Mouse (Mus musculus) liver, postnatal 0 days (tissue): ENCODE measurements around the gene Anln. TPM values are rescaled to one million over a fixed set of nuclear protein-coding genes. Genes with fewer than 3 reads are reported as not detected.
"Not testable (repeated sequence)": the region's sequence is repeated elsewhere in the genome, so short reads cannot be mapped to it uniquely, and the experiment has no call there.

Experiments used
- ATAC-seq: fragments of 200-750 bp; cut with Nextera tagmentation; 2 replicates; pipeline ENCODE4 v1.8.0; 2017; ENCODE audit warnings: mild to moderate bottlenecking, moderate library complexity
- DNase-seq: peaks from one replicate; pipeline ENCODE4 v3.0.0-alpha.2; 2016
- H3K27ac ChIP-seq: fragments of 300-500 bp; sonication (generic); 2 replicates; pipeline ENCODE4 v1.5.1; 2014; ENCODE audit warnings: antibody characterized with exemption, moderate library complexity, mild to moderate bottlenecking, low read depth
- H3K27me3 ChIP-seq: fragments of 300-500 bp; sonication (generic); 2 replicates; pipeline ENCODE4 v1.6.1; 2014; ENCODE audit warnings: low read length, control low read depth, mixed read lengths; ENCODE audit not compliant: insufficient read depth
- H3K36me3 ChIP-seq: fragments of 300-500 bp; sonication (generic); replicated peaks from 2 replicates; pipeline ENCODE4 v1.6.1; 2014; ENCODE audit warnings: mild to moderate bottlenecking, control low read depth, low read length, moderate library complexity, mixed read lengths; ENCODE audit not compliant: insufficient read depth
- H3K4me1 ChIP-seq: fragments of 300-500 bp; sonication (generic); 2 replicates; pipeline ENCODE4 v1.6.1; 2014; ENCODE audit warnings: antibody characterized with exemption, mild to moderate bottlenecking, control low read depth; ENCODE audit not compliant: insufficient read depth
- H3K4me2 ChIP-seq: fragments of 300-500 bp; sonication (generic); 2 replicates; pipeline ENCODE4 v1.6.1; 2014; ENCODE audit warnings: low read depth, mild to moderate bottlenecking, low read length, moderate library complexity, mixed read lengths
- H3K4me3 ChIP-seq: fragments of 300-500 bp; sonication (generic); 2 replicates; pipeline ENCODE4 v1.5.1; 2014; ENCODE audit warnings: low read depth, low read length
- H3K9ac ChIP-seq: fragments of 300-500 bp; sonication (generic); replicated peaks from 2 replicates; pipeline ENCODE4 v1.6.1; 2014; ENCODE audit warnings: mild to moderate bottlenecking, moderate library complexity
- H3K9me3 ChIP-seq: fragments of 300-500 bp; sonication (generic); 2 replicates; pipeline ENCODE4 v1.6.1; 2016; ENCODE audit warnings: mild to moderate bottlenecking, control low read depth, low read length, mixed read lengths
- CTCF ChIP-seq: sonication (generic); IDR thresholded peaks from 2 replicates; pipeline ENCODE4 v1.5.1; 2016; ENCODE audit warnings: antibody characterized with exemption, low read depth
- EP300 ChIP-seq: IDR thresholded peaks from 2 replicates; pipeline ENCODE4 v1.6.1; 2016; ENCODE audit warnings: antibody characterized with exemption, low read depth, mild to moderate bottlenecking
- WGBS: fragments of 180-500 bp; shearing (Covaris S2); extraction: QIAGEN DNeasy Blood & Tissue Kit; methylation state at CpG from one replicate; pipeline ENCODE4 v1.1.7; 2014; ENCODE audit not compliant: insufficient replicate concordance; 5-methylcytosine and 5-hydroxymethylcytosine counted together
- polyA plus RNA-seq: library from polyadenylated mRNA; unstranded; fragments of >200 nt; fragmentation: Nextera tagmentation; extraction: Ambion mirVana; gene quantifications from 2 replicates; pipeline ENCODE4 v1.2.1, GENCODE M21; 2015

Anln gene
- polyA plus RNA-seq, 1 experiment from 2014 or later, result 7.2 TPM

- WGBS, result 76% methylated on average over 3 of the region's 3 CpGs
- Histone ChIP-seq H3K27me3 (no peaks in the 10 kb centered on the region), H3K4me1 (no peaks in the 10 kb centered on the region), H3K4me3 (no peak overlapping the region), H3K4me2 (no peak overlapping the region), H3K9me3 (no peaks in the 10 kb centered on the region), H3K9ac (no peak overlapping the region), H3K36me3 (no peaks in the 10 kb centered on the region), H3K27ac (no peak overlapping the region)
- ATAC-seq, result no peak
- TF ChIP-seq CTCF (no peak), EP300 (no peak)
- DNase-seq, result no peak
Observed at GRCm38 (mm10) chr9:22419877-22420276, 30.9 kb upstream of the Anln start.

GRCm38 (mm10) chr9:22417547-22417946 is 28.6 kb upstream of the Anln start:
- Histone ChIP-seq H3K4me1 (no peaks in the 10 kb centered on the region), H3K27me3 (no peaks in the 10 kb centered on the region), H3K9ac (no peak overlapping the region), H3K4me3 (no peak overlapping the region), H3K9me3 (no peaks in the 10 kb centered on the region), H3K27ac (no peak overlapping the region), H3K36me3 (no peaks in the 10 kb centered on the region), H3K4me2 (no peak overlapping the region; the same call in 1 of the 2 replicates)
- TF ChIP-seq CTCF, result no peak
- TF ChIP-seq EP300, result no peak
- ATAC-seq (no peak), DNase-seq (no peak)
- 49% methylated on average over 6 of the region's 6 CpGs for WGBS

GRCm38 (mm10) chr9:22416187-22416586 is 27.2 kb upstream of the Anln start:
- no peak overlapping the region for H3K4me3 ChIP-seq
- no peaks in the 10 kb centered on the region for H3K9me3 ChIP-seq
- H3K27ac ChIP-seq, result no peak overlapping the region
- DNase-seq, result no peak
- no peaks in the 10 kb centered on the region for H3K27me3 ChIP-seq
- no peak for ATAC-seq
- WGBS, result 60% methylated on average over 3 of the region's 3 CpGs
- no peaks in the 10 kb centered on the region for H3K36me3 ChIP-seq
- H3K4me1 ChIP-seq, result peaks cover 3% of the 10 kb centered on the region; the same call in 1 of the 2 replicates
- no peak overlapping the region for H3K9ac ChIP-seq
- no peak overlapping the region for H3K4me2 ChIP-seq
- no peak for TF ChIP-seq CTCF
- no peak for TF ChIP-seq EP300

GRCm38 (mm10) chr9:22411002-22411857 is 22.2 kb upstream of the Anln start, which contains the start of gene 9530077C05Rik:
Gene 9530077C05Rik, plus strand, starts transcription at chr9:22411513.
- H3K4me3 ChIP-seq, result peak within 1 kb of the TSS; percentile 58
- H3K9me3 ChIP-seq, result no peaks in the 10 kb centered on the region
- H3K27ac ChIP-seq, result no peak within 1 kb of the TSS
- WGBS, result under 1% methylated on average over 43 of the region's 43 CpGs
- H3K9ac ChIP-seq, result peak within 1 kb of the TSS; percentile 54; the same call in 1 of the 2 replicates
- DNase-seq (peak; percentile 95), ATAC-seq (peak; percentile 99)
- TF ChIP-seq CTCF (peak; percentile 96), EP300 (no peak)
- H3K4me2 ChIP-seq, result peak within 1 kb of the TSS; percentile 85
- H3K27me3 ChIP-seq, result no peaks in the 10 kb centered on the region
- peaks cover 3% of the 10 kb centered on the region; the same call in 1 of the 2 replicates for H3K4me1 ChIP-seq
- no peaks in the 10 kb centered on the region for H3K36me3 ChIP-seq

- 0 out of 2 replicates have a peak, but pooled peaks have one; percentile 5 for TF ChIP-seq CTCF
- no peak for TF ChIP-seq EP300
- no peak overlapping the region for H3K4me3 ChIP-seq
- H3K9me3 ChIP-seq, result no peaks in the 10 kb centered on the region
- peaks cover 3% of the 10 kb centered on the region; the same call in 1 of the 2 replicates for H3K4me1 ChIP-seq
- H3K27ac ChIP-seq, result no peak overlapping the region
- ATAC-seq (no peak), DNase-seq (no peak)
- WGBS, result 81% methylated on average over 7 of the region's 7 CpGs
- H3K36me3 ChIP-seq, result no peaks in the 10 kb centered on the region
- H3K9ac ChIP-seq, result no peak overlapping the region
- H3K4me2 ChIP-seq, result no peak overlapping the region
- H3K27me3 ChIP-seq, result no peaks in the 10 kb centered on the region
Observed at GRCm38 (mm10) chr9:22409501-22409900, 20.5 kb upstream of the Anln start.

- DNase-seq, H3K27ac ChIP-seq, H3K9me3 ChIP-seq, H3K4me2 ChIP-seq, H3K9ac ChIP-seq, H3K36me3 ChIP-seq, H3K4me1 ChIP-seq, ATAC-seq, H3K4me3 ChIP-seq, H3K27me3 ChIP-seq: not testable (repeated sequence)
- WGBS, result 18% methylated on average over 4 of the region's 4 CpGs
- TF ChIP-seq CTCF, result peak; percentile 36; the same call in 1 of the 2 replicates
Observed at GRCm38 (mm10) chr9:22408344-22408743, 19.4 kb upstream of the Anln start.

- 84% methylated on average over 4 of the region's 4 CpGs for WGBS
- H3K36me3 ChIP-seq, H3K9me3 ChIP-seq: not testable (repeated sequence)
Observed at GRCm38 (mm10) chr9:22407633-22408032, 18.6 kb upstream of the Anln start.

More at GRCm38 (mm10) chr9:22407633-22408032, 18.6 kb upstream of the Anln start:
- not testable (repeated sequence) for H3K4me1 ChIP-seq, H3K27me3 ChIP-seq, ATAC-seq, H3K9ac ChIP-seq, H3K4me2 ChIP-seq, DNase-seq, H3K4me3 ChIP-seq, H3K27ac ChIP-seq
